Mouse (Mus musculus) CH12.LX (cell line): ENCODE data around the gene Amd1.

ENCODE experiments used
- CTCF ChIP-seq, 2 experiments: IDR thresholded peaks in 1 of 2; conservative IDR thresholded peaks in 1 of 2; 2 replicates each; pipeline ENCODE4 v1.5.1; 2011 to 2012; ENCODE audit warnings: low read depth in 2 of 2, low read length in 2 of 2, improper control_type of control experiment in 1 of 2, inconsistent platforms in 1 of 2, mild to moderate bottlenecking in 1 of 2, moderate library complexity in 1 of 2
- EP300 ChIP-seq: IDR thresholded peaks from 2 replicates; pipeline ENCODE4 v1.6.1; 2011; ENCODE audit warnings: low read length, improper control_type of control experiment
- GABPA ChIP-seq: IDR thresholded peaks from 2 replicates; pipeline ENCODE4 v1.6.1; 2012; ENCODE audit warnings: low read depth, low read length, improper control_type of control experiment, inconsistent platforms; ENCODE audit not compliant: insufficient replicate concordance
- MAX ChIP-seq: IDR thresholded peaks from 2 replicates; pipeline ENCODE4 v1.6.1; 2011; ENCODE audit warnings: low read length, improper control_type of control experiment
- POLR2AphosphoS2 ChIP-seq: IDR thresholded peaks from 2 replicates; pipeline ENCODE4 v1.6.1; 2011; ENCODE audit warnings: low read depth, low read length, improper control_type of control experiment
- USF1 ChIP-seq: IDR thresholded peaks from 2 replicates; pipeline ENCODE4 v1.6.1; 2014; ENCODE audit warnings: low read depth, mild to moderate bottlenecking, inconsistent platforms, low read length, improper control_type of control experiment
- ZMIZ1 ChIP-seq: IDR thresholded peaks from 2 replicates; pipeline ENCODE4 v1.6.1; 2012; ENCODE audit warnings: low read depth, mild to moderate bottlenecking, inconsistent platforms, low read length, improper control_type of control experiment

DNA sequence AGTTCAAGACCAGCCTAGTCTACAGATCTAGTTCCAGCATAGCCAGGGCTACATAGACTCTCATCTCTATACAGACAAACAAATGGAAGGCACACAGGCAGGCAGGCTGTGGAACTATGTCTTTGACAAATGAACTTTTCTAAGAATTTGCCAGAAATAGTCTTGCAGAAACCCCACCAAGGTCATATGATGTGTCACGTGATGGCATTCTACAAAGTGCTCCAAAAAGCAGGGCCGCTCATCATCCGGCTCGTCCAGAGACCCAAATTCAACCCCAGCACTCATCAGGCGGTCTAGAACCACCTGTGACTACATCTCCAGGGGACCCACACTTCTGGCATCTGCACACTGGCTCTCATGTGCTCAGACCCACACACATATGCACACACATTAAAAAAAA, 64.2 kb downstream of the Amd1 start:
- TF ChIP-seq CTCF (conservative IDR thresholded peaks at IDR 0.05 in 1 of 2, IDR thresholded peaks at IDR 0.05 in 1 of 2; ENCODE audit: low read depth in 2 of 2, low read length in 2 of 2) = no peak
- no peak for TF ChIP-seq MAX
- TF ChIP-seq POLR2AphosphoS2 = no peak
- TF ChIP-seq USF1 = no peak
- TF ChIP-seq EP300 = no peak
- TF ChIP-seq ZMIZ1 = no peak
- TF ChIP-seq GABPA = no peak
